28 mouse cellular contexts compared by ENCODE assay signal in genomic region chr4:147976237-147976636, GRCm38 (mm10). TPM values are rescaled to one million over a fixed set of nuclear protein-coding genes. Genes with fewer than 3 reads are reported as not detected.
DNase-seq lines count a peak whose midpoint lies in the region; ATAC-seq and TF ChIP-seq lines count a peak whose summit lies in the region.
"Had no signal": no experiment of that assay in that cellular context is flagged by ENCODE, and none has a peak within 500 bp of the region (broad histone marks: within the 10 kb centered on the region; RNA-seq: fewer than 3 reads in every experiment).

No protein-coding gene starts in this region.

- no peaks in the 10 kb centered on the region for H3K79me2 ChIP-seq in MEL (ENCODE audit: control insufficient read depth, insufficient read depth, low read length, poor library complexity)

- no peaks in the 10 kb centered on the region for H3K27me3 ChIP-seq in liver, embryonic 11.5 days (replicated peaks; ENCODE audit: control insufficient read depth, insufficient read depth, low read length)
- 0 out of 2 replicates have a peak, but pooled peaks cover 2% of the 10 kb centered on the region for H3K27me3 ChIP-seq in liver, embryonic 12.5 days (replicated peaks)
- H3K27me3 ChIP-seq in liver, postnatal 0 days (ENCODE audit: insufficient read depth, low read length): no peaks in the 10 kb centered on the region
- H3K27me3 ChIP-seq in MEL (ENCODE audit: control insufficient read depth in 1 of 2, insufficient read depth in 2 of 2, low read length in 2 of 2): no peaks in the 10 kb centered on the region; a peak in 1 of 4 replicates
- H3K27me3 ChIP-seq in liver, embryonic 13.5 days: no peaks in the 10 kb centered on the region
- no peaks in the 10 kb centered on the region for H3K27me3 ChIP-seq in forebrain, embryonic 15.5 days
- H3K27me3 ChIP-seq: Patski had no signal

- DNase-seq in liver, embryonic 11.5 days (ENCODE audit: low spot score): no peak
- DNase-seq in liver (no peak), MEL (ENCODE audit: low read depth, low spot score) (peak; percentile 18)
- DNase-seq in liver, postnatal 0 days: no peak
- no peak for DNase-seq in liver, embryonic 13.5 days
- DNase-seq in yolk sac, embryonic 10.5 days (ENCODE audit: low spot score): no peak
- DNase-seq: adrenal gland, adult 2 months; adrenal gland, adult 8-10 months; adrenal gland, postnatal 10 days; adrenal gland, postnatal 14 days; adrenal gland, postnatal 25 days; adrenal gland, postnatal 36 days; B cell, adult 2 months; cerebellum, adult 11 months; cerebellum, adult 11-12 months; cerebellum, adult 18-20 months had no signal

- H3K4me2 ChIP-seq in liver, embryonic 11.5 days: no peak overlapping the region
- H3K4me2 ChIP-seq in liver, embryonic 12.5 days: no peak overlapping the region
- no peak overlapping the region for H3K4me2 ChIP-seq in liver, postnatal 0 days (ENCODE audit: low read depth, low read length)
- 0 out of 2 replicates have a peak overlapping the region, but pooled peaks have one; percentile 5 for H3K4me2 ChIP-seq in liver, embryonic 13.5 days
- H3K4me2 ChIP-seq in forebrain, embryonic 15.5 days (replicated peaks): no peak overlapping the region

- peaks cover 3% of the 10 kb centered on the region; the same call in 1 of the 2 replicates for H3K4me1 ChIP-seq in liver, embryonic 11.5 days (replicated peaks; ENCODE audit: control insufficient read depth, insufficient read depth, low read length)
- H3K4me1 ChIP-seq in liver, embryonic 12.5 days: peaks cover 9% of the 10 kb centered on the region
- H3K4me1 ChIP-seq in liver, postnatal 0 days (ENCODE audit: insufficient read depth): no peaks in the 10 kb centered on the region
- H3K4me1 ChIP-seq in MEL (ENCODE audit: control insufficient read depth in 1 of 2, insufficient read depth in 2 of 2, low read length in 2 of 2): peaks cover 0 to 4% of the 10 kb centered on the region in 2 experiments; a peak in 2 of 4 replicates
- H3K4me1 ChIP-seq in liver, embryonic 13.5 days (replicated peaks): peaks cover 5% of the 10 kb centered on the region
- H3K4me1 ChIP-seq in forebrain, embryonic 15.5 days: no peaks in the 10 kb centered on the region

- no peaks in the 10 kb centered on the region for H3K36me3 ChIP-seq in liver, embryonic 11.5 days (ENCODE audit: control insufficient read depth, insufficient read depth, low read length)
- H3K36me3 ChIP-seq in liver, embryonic 12.5 days: no peaks in the 10 kb centered on the region
- no peaks in the 10 kb centered on the region for H3K36me3 ChIP-seq in liver, postnatal 0 days (replicated peaks; ENCODE audit: insufficient read depth, low read length)
- H3K36me3 ChIP-seq in MEL (ENCODE audit: control insufficient read depth in 1 of 2, insufficient read depth in 2 of 2, low read length in 2 of 2): peaks cover 0 to 4% of the 10 kb centered on the region in 2 experiments; a peak in 1 of 4 replicates
- no peaks in the 10 kb centered on the region for H3K36me3 ChIP-seq in liver, embryonic 13.5 days
- no peaks in the 10 kb centered on the region for H3K36me3 ChIP-seq in forebrain, embryonic 15.5 days
- H3K36me3 ChIP-seq: G1E had no signal

- H3K27ac ChIP-seq in liver, embryonic 11.5 days (ENCODE audit: low read depth, low read length): no peak overlapping the region
- H3K27ac ChIP-seq in liver, embryonic 12.5 days: no peak overlapping the region
- no peak overlapping the region for H3K27ac ChIP-seq in liver, postnatal 0 days (ENCODE audit: low read depth)
- H3K27ac ChIP-seq in MEL (ENCODE audit: control insufficient read depth, low read depth, low read length): no peak overlapping the region
- H3K27ac ChIP-seq in liver, embryonic 13.5 days: no peak overlapping the region
- H3K27ac ChIP-seq in forebrain, embryonic 15.5 days (replicated peaks): no peak overlapping the region

- no peak for TF ChIP-seq RAD21 in MEL (IDR thresholded peaks at IDR 0.05; ENCODE audit: low read depth, low read length)

- TF ChIP-seq POLR2A in MEL (IDR thresholded peaks at IDR 0.05; ENCODE audit: control insufficient read depth in 1 of 2, insufficient read depth in 1 of 2, low read depth in 1 of 2, low read length in 2 of 2, poor library complexity in 1 of 2): no peak

- WGBS in liver, embryonic 11.5 days: 43% methylated on average over 3 of the region's 3 CpGs
- 24% methylated on average over 3 of the region's 3 CpGs for WGBS in liver, embryonic 12.5 days (ENCODE audit: insufficient replicate concordance)
- 50% methylated on average over 3 of the region's 3 CpGs for WGBS in liver, postnatal 0 days (ENCODE audit: insufficient replicate concordance)
- WGBS in liver, embryonic 13.5 days (ENCODE audit: insufficient replicate concordance): 30% methylated on average over 3 of the region's 3 CpGs
- 80% methylated on average over 3 of the region's 3 CpGs for WGBS in forebrain, embryonic 15.5 days

- H3K9me3 ChIP-seq in liver, embryonic 11.5 days (ENCODE audit: control insufficient read depth, low read length): no peaks in the 10 kb centered on the region
- H3K9me3 ChIP-seq in liver, embryonic 12.5 days (replicated peaks): no peaks in the 10 kb centered on the region
- peaks cover 4% of the 10 kb centered on the region; the same call in 1 of the 2 replicates for H3K9me3 ChIP-seq in liver, postnatal 0 days (ENCODE audit: low read length)
- H3K9me3 ChIP-seq in MEL (replicated peaks; ENCODE audit: insufficient read depth, low read length): no peaks in the 10 kb centered on the region
- no peaks in the 10 kb centered on the region for H3K9me3 ChIP-seq in liver, embryonic 13.5 days (replicated peaks)
- peaks cover 3% of the 10 kb centered on the region; the same call in 1 of the 2 replicates for H3K9me3 ChIP-seq in forebrain, embryonic 15.5 days
- H3K9me3 ChIP-seq: G1E had no signal

- H3K4me3 ChIP-seq in liver, embryonic 11.5 days (ENCODE audit: low read depth, low read length): no peak overlapping the region
- H3K4me3 ChIP-seq in liver, embryonic 12.5 days: no peak overlapping the region
- H3K4me3 ChIP-seq in liver, postnatal 0 days (ENCODE audit: low read depth, low read length): no peak overlapping the region
- H3K4me3 ChIP-seq in MEL (ENCODE audit: control insufficient read depth in 1 of 2, insufficient read depth in 1 of 2, low read depth in 2 of 2, low read length in 2 of 2): no peak overlapping the region
- no peak overlapping the region for H3K4me3 ChIP-seq in liver, embryonic 13.5 days (replicated peaks)
- H3K4me3 ChIP-seq in forebrain, embryonic 15.5 days: no peak overlapping the region

- no peak overlapping the region for H3K9ac ChIP-seq in liver, embryonic 11.5 days (ENCODE audit: low read depth, low read length)
- no peak overlapping the region for H3K9ac ChIP-seq in liver, embryonic 12.5 days
- no peak overlapping the region for H3K9ac ChIP-seq in liver, postnatal 0 days (replicated peaks)
- no peak overlapping the region for H3K9ac ChIP-seq in MEL (ENCODE audit: control insufficient read depth, low read depth, low read length, poor library complexity, severe bottlenecking)
- H3K9ac ChIP-seq in liver, embryonic 13.5 days: no peak overlapping the region
- H3K9ac ChIP-seq in forebrain, embryonic 15.5 days (replicated peaks): no peak overlapping the region

- no peak for TF ChIP-seq EP300 in liver, postnatal 0 days (IDR thresholded peaks at IDR 0.05; ENCODE audit: low read depth)
- TF ChIP-seq EP300 in MEL (IDR thresholded peaks at IDR 0.05; ENCODE audit: low read depth in 1 of 2, low read length in 2 of 2): peak in 1 of 2 experiments; percentile 38; a peak in 1 of 4 replicates

- no peak for TF ChIP-seq CTCF in liver, postnatal 0 days (IDR thresholded peaks at IDR 0.05; ENCODE audit: low read depth)
- no peak for TF ChIP-seq CTCF in MEL (IDR thresholded peaks at IDR 0.05 in 2 of 3, conservative IDR thresholded peaks at IDR 0.05 in 1 of 3; ENCODE audit: control insufficient read depth in 1 of 3, insufficient read depth in 1 of 3, low read depth in 2 of 3, low read length in 3 of 3, poor library complexity in 1 of 3, severe bottlenecking in 1 of 3)

- ATAC-seq in liver, embryonic 11.5 days (replicated peaks; ENCODE audit: low FRiP score): peak; percentile 84
- ATAC-seq in liver, embryonic 12.5 days: peak; percentile 82
- no peak for ATAC-seq in liver, postnatal 0 days
- ATAC-seq in liver, embryonic 13.5 days (ENCODE audit: low read depth): peak; percentile 75
- no peak for ATAC-seq in forebrain, embryonic 15.5 days (replicated peaks)
- ATAC-seq: activated CD4-positive, CD25-positive, alpha-beta regulatory T cell, adult 4 months; CD4-positive, CD25-positive, alpha-beta regulatory T cell, adult 4 months; Patski had no signal

RNA-seq across cellular contexts. Expression of gene Nppb, which starts 9.4 kb away (rescaled TPM):
- polyA plus RNA-seq in liver, embryonic 11.5 days (2014; fragmentation: Nextera tagmentation; extraction: Ambion mirVana): 1.1 TPM in 1 of 2 replicates, not detected in the other
- polyA plus RNA-seq in liver, embryonic 12.5 days (2016; fragmentation: Nextera tagmentation; extraction: Ambion mirVana): not detected in 2 replicates
- not detected in 2 replicates for polyA plus RNA-seq in liver, postnatal 0 days (2015; fragmentation: Nextera tagmentation; extraction: Ambion mirVana)
- not detected in 2 replicates for total RNA-seq in MEL (2012; rRNA removed)
- polyA plus RNA-seq in MEL (2012; ENCODE audit: insufficient read depth in 1 of 2, insufficient read length in 2 of 2, low read depth in 1 of 2, low replicate concordance in 2 of 2, missing spikeins in 1 of 2): not detected
- 0.38 TPM in 1 of 2 replicates, not detected in the other for polyA plus RNA-seq in liver, embryonic 13.5 days (2015; fragmentation: Nextera tagmentation; extraction: Ambion mirVana)
- not detected in 2 replicates for polyA plus RNA-seq in forebrain, embryonic 15.5 days (2015; fragmentation: Nextera tagmentation; extraction: Ambion mirVana)
- total RNA-seq: adrenal gland, postnatal 10 days; adrenal gland, postnatal 14 days; adrenal gland, postnatal 25 days; CH12.LX; G1E had no signal
- polyA plus RNA-seq: activated CD4-positive, CD25-positive, alpha-beta regulatory T cell, adult 4 months; adrenal gland, adult 2 months; brain, embryonic 14.5 days; CD4-positive, CD25-positive, alpha-beta regulatory T cell, adult 4 months; G1E had no signal

RNA-seq across cellular contexts. Expression of gene Nppa, which starts 24.3 kb away (rescaled TPM):
- polyA plus RNA-seq in liver, embryonic 11.5 days (2014; fragmentation: Nextera tagmentation; extraction: Ambion mirVana): 7.2 and 32.9 TPM in 2 replicates
- polyA plus RNA-seq in liver, embryonic 12.5 days (2016; fragmentation: Nextera tagmentation; extraction: Ambion mirVana): 1.3 and 2.0 TPM in 2 replicates
- polyA plus RNA-seq in liver, postnatal 0 days (2015; fragmentation: Nextera tagmentation; extraction: Ambion mirVana): 0.13 TPM in 1 of 2 replicates, not detected in the other
- total RNA-seq in MEL (2012; rRNA removed): not detected in 2 replicates
- under 1 TPM in 1 of 2 experiments, not detected in 1; 0.26 TPM for polyA plus RNA-seq in MEL (2012; ENCODE audit: insufficient read depth in 1 of 2, insufficient read length in 2 of 2, low read depth in 1 of 2, low replicate concordance in 2 of 2, missing spikeins in 1 of 2)
- polyA plus RNA-seq in liver, embryonic 13.5 days (2015; fragmentation: Nextera tagmentation; extraction: Ambion mirVana): 0.48 and 5.6 TPM in 2 replicates
- polyA plus RNA-seq in forebrain, embryonic 15.5 days (2015; fragmentation: Nextera tagmentation; extraction: Ambion mirVana): 0.76 and 1.6 TPM in 2 replicates
- total RNA-seq: adrenal gland, adult 18-20 months; adrenal gland, adult 2 months; adrenal gland, adult 8-10 months; adrenal gland, postnatal 10 days; adrenal gland, postnatal 14 days; adrenal gland, postnatal 25 days; adrenal gland, postnatal 36 days; adrenal gland, postnatal 4 days; CH12.LX; ES-E14; G1E had no signal
- polyA plus RNA-seq: activated CD4-positive, CD25-positive, alpha-beta regulatory T cell, adult 4 months; adrenal gland, adult 2 months; C2C12; CD4-positive, CD25-positive, alpha-beta regulatory T cell, adult 4 months; G1E had no signal

RNA-seq across cellular contexts. Expression of gene 2510039O18Rik, which starts 35.5 kb away (rescaled TPM):
- 18.6 and 19.2 TPM in 2 replicates for polyA plus RNA-seq in liver, embryonic 11.5 days (2014; fragmentation: Nextera tagmentation; extraction: Ambion mirVana)
- 19.1 and 21.0 TPM in 2 replicates for polyA plus RNA-seq in liver, embryonic 12.5 days (2016; fragmentation: Nextera tagmentation; extraction: Ambion mirVana)
- 6.5 and 8.5 TPM in 2 replicates for polyA plus RNA-seq in liver, postnatal 0 days (2015; fragmentation: Nextera tagmentation; extraction: Ambion mirVana)
- 41.3 and 48.3 TPM in 2 replicates for total RNA-seq in MEL (2012; rRNA removed)
- 10 to 100 TPM in 1 of 2 experiments, not detected in 1; 59.9 TPM for polyA plus RNA-seq in MEL (2012; ENCODE audit: insufficient read depth in 1 of 2, insufficient read length in 2 of 2, low read depth in 1 of 2, low replicate concordance in 2 of 2, missing spikeins in 1 of 2)
- 6.8 and 7.1 TPM in 2 replicates for polyA plus RNA-seq in liver, embryonic 13.5 days (2015; fragmentation: Nextera tagmentation; extraction: Ambion mirVana)
- polyA plus RNA-seq in forebrain, embryonic 15.5 days (2015; fragmentation: Nextera tagmentation; extraction: Ambion mirVana): 13.7 and 13.8 TPM in 2 replicates

RNA-seq across cellular contexts. Expression of gene Plod1, which starts 39.7 kb away (rescaled TPM):
- polyA plus RNA-seq in liver, embryonic 11.5 days (2014; fragmentation: Nextera tagmentation; extraction: Ambion mirVana): 32.6 and 33.9 TPM in 2 replicates
- 26.4 TPM in 2 replicates for polyA plus RNA-seq in liver, embryonic 12.5 days (2016; fragmentation: Nextera tagmentation; extraction: Ambion mirVana)
- polyA plus RNA-seq in liver, postnatal 0 days (2015; fragmentation: Nextera tagmentation; extraction: Ambion mirVana): 24.8 and 25.4 TPM in 2 replicates
- total RNA-seq in MEL (2012; rRNA removed): 7.2 and 8.2 TPM in 2 replicates
- polyA plus RNA-seq in MEL (2012; ENCODE audit: insufficient read depth in 1 of 2, insufficient read length in 2 of 2, low read depth in 1 of 2, low replicate concordance in 2 of 2, missing spikeins in 1 of 2): 10 to 100 TPM in 1 of 2 experiments, not detected in 1; 20.8 TPM
- polyA plus RNA-seq in liver, embryonic 13.5 days (2015; fragmentation: Nextera tagmentation; extraction: Ambion mirVana): 24.9 and 28.3 TPM in 2 replicates
- polyA plus RNA-seq in forebrain, embryonic 15.5 days (2015; fragmentation: Nextera tagmentation; extraction: Ambion mirVana): 16.1 and 16.4 TPM in 2 replicates

Comparison
In these comparisons a context has a peak if more than half of its experiments do, and no peak if none do; other contexts are left out.
1. ATAC-seq: peak in liver, embryonic 11.5 days (single experiment), liver, embryonic 12.5 days (single experiment) and liver, embryonic 13.5 days (single experiment); none in liver, postnatal 0 days (single experiment) and forebrain, embryonic 15.5 days (single experiment).